Mouse (Mus musculus) bone marrow macrophage, adult 2 months (primary cell): ENCODE data around the gene Coro2b.

Experiments used
- CTCF ChIP-seq: IDR thresholded peaks from 2 replicates; pipeline ENCODE4 v1.5.1; 2012; ENCODE audit warnings: low read depth, mild to moderate bottlenecking, low read length, moderate library complexity
- POLR2A ChIP-seq: IDR thresholded peaks from 2 replicates; pipeline ENCODE4 v1.6.1; 2012; ENCODE audit warnings: mild to moderate bottlenecking, low read depth, low read length, borderline replicate concordance

DNA sequence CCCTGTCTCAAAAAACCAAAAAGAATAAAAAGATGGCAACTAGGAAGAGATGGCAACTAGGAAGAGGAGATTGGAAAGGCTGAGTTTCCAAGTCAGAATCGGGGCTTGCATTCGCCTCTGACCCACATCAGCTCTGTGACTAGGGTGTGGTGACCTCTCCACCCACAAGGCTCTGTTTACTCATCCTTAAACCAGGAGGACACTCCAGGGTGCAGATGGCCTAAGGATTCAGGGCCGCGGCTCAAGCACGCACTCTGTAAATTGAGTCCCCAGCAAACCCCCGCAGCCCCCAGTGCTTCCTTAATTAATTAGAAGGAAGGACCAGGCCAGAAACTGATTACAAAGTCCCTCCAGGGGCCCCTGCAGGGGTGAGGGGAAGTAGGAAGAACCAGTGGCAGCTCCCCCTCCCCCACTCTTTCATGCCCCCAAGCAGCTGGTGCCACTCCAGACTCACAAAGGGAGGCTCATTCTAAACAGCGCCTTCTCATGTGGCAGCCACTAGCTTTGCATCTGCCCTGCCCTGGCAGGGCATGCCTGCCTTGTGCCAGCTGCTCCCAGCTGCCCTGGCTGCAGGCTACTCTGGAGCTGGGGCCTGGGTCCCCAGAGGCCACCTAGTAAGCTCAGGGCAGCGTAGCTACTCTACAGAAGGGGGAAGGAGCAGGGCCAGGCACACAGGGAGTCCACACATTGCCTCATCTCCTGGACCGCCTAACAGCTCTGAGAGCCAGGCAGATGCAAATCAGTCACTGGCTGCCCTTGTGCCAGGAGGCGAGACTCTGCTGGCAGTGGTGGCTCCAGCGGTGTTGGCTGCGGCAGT, 5.2 kb downstream of the Coro2b start:
- TF ChIP-seq CTCF (no peak), POLR2A (no peak)
